Mouse (Mus musculus) spleen, postnatal 10 days (tissue): ENCODE data around the gene Atp13a1.
A peak's percentile ranks its signal among the peaks of the same experiment; 100 is the strongest.

Source experiments
- DNase-seq, 2 experiments: peaks; one replicate each; pipeline ENCODE4 v3.0.0; 2021 to 2022; ENCODE audit warnings: low spot score in 2 of 2

The Atp13a1 gene

DNA sequence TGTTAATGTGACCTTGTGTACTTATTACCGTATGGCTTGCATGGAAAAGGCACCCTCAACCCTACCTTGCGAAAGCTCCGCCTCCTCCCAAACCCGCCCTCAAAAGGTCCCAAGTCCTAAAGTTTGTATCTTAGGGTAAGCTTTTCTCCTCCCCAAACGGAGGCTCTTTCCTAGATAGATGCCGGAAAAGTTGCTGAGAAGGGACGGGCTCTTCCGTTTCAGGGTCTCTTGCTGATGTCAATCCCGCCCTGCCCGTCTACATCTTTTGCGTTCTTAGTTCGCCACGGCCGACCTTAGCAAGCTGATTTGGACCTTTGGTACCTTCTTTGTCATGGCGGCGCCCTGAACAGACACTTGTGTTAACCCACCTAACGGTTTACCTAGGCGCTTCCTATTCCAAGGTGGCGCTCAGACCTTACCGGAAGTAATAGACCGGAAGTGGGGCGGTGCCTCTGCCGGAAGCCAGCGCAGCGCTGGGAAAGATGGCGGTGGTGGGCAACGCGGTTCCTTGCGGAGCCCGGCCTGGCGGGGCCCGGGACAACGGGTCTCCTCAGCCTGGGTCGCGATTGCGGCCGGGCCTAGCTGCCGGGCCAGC, at the start of gene Atp13a1, which contains the start of gene Zfp866:
TSS of gene Atp13a1 (plus strand) at position 391 of the 595 bp plus-strand sequence.
TSS of gene Zfp866 (minus strand) at position 406 of the 595 bp plus-strand sequence.
- DNase-seq = peak; percentile 85 to 93

GRCm38 (mm10) chr8:69741231-69741630, 49.7 kb upstream of the Atp13a1 start:
- DNase-seq = no peak

DNA sequence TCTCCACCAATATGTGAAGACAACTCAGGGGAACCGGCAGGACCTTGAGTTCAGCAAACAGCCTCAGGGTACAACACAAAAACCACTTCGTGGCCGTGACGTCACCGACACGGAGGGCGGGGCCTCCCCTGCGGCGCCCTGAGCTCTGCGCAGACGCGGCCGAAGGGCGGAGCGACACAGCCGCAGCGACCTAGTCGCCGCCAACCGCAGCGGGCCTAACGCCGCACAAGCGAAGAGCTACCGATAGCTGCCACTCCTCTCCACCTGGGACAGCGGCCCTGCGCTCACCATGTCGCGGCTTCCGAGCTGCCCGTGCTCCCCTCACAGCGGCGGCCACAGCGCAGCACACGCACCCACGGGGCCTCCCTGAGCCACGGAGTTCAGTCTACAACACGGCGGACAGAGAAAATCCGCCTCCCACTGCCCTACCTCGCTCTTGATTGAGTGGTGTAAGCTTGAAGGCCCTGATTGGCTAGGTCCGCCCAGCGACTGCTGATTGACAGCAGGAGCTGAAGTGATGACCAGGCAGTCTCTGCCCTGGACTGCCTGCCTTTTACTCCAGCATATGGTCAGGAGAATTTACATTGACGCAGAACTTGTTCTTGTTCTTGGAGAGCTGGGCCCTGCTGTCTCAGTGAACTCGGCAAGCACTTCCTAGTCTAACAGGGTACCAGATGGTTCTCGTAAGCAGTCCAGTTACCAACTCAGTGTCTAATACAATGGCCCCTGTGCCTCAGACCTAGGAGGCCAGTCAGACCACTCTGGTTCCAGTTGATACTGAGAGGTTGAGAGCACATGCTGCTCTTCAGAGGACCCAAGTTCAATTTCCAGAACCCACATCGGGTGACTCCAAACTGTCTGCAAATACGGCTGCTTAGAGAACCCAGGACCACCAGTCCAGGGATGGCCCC, 41.2 kb upstream of the Atp13a1 start, which contains the start of gene Zfp963:
TSS of gene Zfp963 (minus strand) at position 427 of the 911 bp plus-strand sequence.
- DNase-seq = peak; percentile 98

- DNase-seq = no peak
Measured at GRCm38 (mm10) chr8:69752437-69752836, 38.5 kb upstream of the Atp13a1 start.

GRCm38 (mm10) chr8:69758316-69758715, 32.6 kb upstream of the Atp13a1 start:
- DNase-seq = no peak

DNA sequence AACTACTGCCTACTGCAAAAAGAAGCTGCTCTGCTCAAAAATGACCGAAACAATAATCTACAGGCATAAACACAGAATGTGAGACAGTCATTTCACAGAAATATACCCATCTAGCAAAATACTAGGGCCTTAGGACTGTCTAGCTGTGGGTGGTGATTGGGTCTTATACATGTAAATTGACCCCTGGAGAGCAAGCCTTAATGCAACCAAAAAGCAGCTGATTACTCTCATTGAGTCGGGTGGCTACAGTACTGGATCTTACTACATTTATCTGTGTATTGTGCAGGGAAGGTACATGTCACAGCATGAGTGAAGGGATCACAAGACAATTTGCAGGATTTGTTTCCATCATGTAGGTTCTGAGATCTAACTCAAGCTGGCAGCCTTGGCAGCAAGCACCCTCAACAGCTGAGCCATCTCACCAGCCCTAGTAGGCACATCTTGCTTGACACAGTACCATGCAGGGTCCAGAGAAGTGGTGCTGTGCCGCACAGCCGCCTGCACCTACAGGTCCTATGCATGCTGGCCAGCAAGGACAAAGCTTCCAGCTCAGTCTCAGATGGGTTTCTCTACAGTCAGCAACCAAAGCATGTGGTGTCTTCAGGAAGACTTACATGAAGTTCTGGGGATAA, 29.0 kb upstream of the Atp13a1 start:
- DNase-seq = no peak

- no peak for DNase-seq
Measured at GRCm38 (mm10) chr8:69771221-69771620, 19.7 kb upstream of the Atp13a1 start.

DNA sequence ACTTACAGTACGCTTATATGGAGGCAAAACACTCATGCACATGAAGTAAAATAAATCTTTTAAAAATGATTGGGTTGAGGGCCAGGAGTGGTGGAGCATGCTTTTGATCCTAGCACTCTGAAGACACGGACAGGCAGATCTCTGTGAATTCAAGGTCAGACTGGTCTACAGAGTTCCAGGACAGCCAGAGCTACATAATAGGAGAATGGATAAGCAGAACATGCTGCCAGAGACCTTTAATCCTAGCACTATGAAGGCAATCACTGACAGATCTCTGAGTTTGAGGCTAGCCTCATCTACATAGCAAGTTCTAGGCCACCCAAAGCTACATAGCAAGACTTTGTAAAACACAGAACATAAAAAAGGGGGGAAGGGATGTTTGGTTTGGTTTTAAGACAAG, 18.9 kb upstream of the Atp13a1 start:
- no peak for DNase-seq

DNA sequence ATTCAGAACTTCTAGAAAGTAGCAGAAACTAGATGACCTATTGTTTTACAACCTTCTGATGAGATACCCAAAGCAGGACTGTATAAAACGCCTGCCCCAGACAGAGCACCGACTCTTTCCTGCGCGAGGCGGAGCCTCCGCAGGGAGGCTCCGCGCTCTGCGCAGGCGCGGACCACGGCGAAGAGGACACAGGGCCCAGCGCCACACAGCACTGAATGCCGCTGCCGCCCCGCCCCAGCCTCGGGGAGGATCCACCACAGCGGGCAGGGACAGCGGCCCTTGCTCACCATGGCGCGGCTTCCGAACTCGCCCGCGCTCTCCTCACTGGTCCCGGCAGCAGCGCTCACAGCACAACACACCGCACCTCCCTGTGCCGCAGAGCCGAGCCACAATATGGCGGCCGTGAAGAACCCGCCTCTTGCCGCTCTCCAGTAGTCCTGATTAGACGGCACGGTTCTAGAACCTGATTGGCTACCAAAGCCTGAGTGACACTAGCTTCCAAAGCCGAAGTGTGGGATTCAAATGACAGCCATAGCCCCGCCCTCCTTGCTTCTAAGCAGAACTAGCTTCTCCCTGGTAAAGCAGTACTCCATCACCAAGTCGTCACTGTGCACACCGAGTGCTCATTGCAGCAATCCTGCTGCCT, 16.3 kb upstream of the Atp13a1 start, which contains the start of gene Gm20422:
TSS of gene Gm20422 (minus strand) at position 384 of the 646 bp plus-strand sequence.
- DNase-seq = peak; percentile 90 to 92

- no peak for DNase-seq
Measured at GRCm38 (mm10) chr8:69775149-69775534, 15.8 kb upstream of the Atp13a1 start.

- no peak for DNase-seq
Measured at GRCm38 (mm10) chr8:69777111-69777510, 13.9 kb upstream of the Atp13a1 start.

DNA sequence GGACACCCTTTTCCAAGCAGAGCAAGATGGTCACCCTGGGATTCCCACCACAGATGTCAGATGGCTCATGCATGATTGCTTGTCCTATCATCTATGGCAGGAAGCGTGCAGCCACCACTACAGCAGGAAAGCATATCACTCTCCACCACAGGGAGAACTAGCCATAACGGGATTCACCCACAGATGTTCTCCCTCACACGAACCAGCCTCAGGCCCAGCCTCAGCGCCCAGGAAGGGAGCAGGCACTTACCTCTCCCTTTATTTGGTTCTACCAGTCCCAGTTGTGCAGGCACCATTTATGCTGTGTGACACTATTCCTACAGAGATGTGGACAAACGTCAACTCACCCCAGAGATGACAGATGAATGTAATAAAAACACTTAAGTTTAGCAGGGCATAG, 1.9 kb upstream of the Atp13a1 start:
- no peak for DNase-seq

GRCm38 (mm10) chr8:69789731-69790130, 1.2 kb upstream of the Atp13a1 start:
- DNase-seq = no peak

DNA sequence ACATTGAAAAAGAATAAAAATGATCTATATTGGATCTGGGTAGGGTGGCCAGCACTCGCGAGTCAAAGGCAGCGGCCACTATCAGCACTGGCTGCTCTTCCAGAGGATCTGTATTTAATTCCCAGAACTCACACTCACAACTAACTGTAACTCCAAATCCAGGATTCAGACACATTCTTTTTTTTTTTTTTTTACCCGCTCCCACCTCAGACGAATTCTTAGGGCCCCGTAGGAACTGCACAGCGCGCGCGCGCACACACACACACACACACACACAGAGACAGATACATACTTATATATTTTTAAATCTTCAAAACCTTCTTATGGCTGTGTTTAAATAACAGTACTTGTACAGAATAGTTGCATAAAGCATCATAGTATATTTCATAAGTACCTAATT, 599 bp upstream of the Atp13a1 start:
- no peak for DNase-seq

GRCm38 (mm10) chr8:69791415-69792068, 579 bp downstream of the Atp13a1 start:
- peak in 1 of 2 experiments; percentile 63 for DNase-seq

DNA sequence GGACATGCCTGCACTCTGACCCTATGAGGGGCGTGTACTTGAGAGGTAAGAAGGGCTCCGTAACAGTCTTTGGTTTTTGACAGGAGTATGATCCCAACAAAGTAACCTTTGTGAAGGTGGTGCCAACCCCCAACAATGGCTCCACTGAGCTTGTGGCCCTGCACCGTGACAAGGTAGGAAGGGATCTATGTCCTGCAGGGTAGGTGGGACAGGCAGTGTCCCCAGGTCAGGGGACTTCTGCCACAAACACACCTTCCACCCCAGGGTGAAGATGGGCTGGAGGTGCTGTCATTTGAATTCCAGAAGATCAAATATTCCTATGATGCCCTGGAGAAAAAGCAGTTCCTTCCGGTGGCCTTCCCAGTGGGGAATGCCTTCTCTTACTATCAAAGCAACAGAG, 2.7 kb downstream of the Atp13a1 start:
- DNase-seq = peak in 1 of 2 experiments; percentile 8

- DNase-seq = peak in 1 of 2 experiments; percentile 8
Measured at GRCm38 (mm10) chr8:69794096-69794495, 3.1 kb downstream of the Atp13a1 start.

DNA sequence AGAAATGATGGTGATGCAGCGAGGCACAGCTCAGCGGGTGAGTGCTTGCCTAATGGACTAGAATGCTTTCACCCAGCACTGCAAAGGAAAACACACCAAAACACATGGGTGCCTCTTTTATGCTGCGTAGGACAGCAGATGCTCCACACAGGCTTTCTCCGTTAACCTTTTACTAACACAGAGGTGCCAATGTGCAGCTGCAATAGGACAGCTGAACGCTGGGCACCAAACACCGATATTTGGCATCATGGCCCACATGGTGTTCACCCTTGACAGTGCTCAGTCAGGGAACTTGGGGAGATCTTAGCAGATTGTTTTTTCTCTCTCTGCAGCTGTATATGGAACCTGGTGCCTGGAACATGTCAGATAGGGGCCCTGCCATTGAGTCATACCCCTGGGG, 3.9 kb downstream of the Atp13a1 start:
- DNase-seq = no peak

DNA sequence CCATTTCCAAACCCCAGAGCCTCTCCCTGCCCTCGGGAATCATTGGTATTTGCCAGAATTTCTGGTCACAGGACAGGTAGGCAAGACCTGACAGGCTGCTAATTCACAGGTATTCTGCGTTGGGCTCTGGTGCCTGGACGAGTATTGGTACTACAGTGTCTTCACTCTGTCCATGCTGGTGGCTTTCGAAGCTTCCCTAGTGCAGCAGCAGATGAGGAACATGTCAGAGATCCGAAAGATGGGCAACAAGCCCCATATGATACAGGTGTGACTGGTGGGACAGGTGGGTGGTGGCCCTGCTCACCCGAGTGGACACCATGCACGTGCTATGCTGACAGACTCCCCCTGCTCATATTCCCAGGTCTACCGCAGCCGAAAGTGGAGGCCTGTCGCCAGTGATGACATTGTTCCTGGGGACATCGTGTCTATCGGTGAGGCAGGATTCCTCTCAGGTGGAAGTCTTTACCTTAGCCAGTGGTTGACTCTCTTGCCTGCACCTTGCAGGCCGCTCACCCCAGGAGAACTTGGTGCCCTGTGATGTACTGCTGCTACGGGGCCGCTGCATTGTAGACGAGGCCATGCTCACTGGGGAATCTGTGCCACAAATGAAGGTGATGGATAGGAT, 5.9 kb downstream of the Atp13a1 start:
- peak in 1 of 2 experiments; percentile 7 for DNase-seq

GRCm38 (mm10) chr8:69797661-69798060, 6.7 kb downstream of the Atp13a1 start:
- peak in 1 of 2 experiments; percentile 8 for DNase-seq

DNA sequence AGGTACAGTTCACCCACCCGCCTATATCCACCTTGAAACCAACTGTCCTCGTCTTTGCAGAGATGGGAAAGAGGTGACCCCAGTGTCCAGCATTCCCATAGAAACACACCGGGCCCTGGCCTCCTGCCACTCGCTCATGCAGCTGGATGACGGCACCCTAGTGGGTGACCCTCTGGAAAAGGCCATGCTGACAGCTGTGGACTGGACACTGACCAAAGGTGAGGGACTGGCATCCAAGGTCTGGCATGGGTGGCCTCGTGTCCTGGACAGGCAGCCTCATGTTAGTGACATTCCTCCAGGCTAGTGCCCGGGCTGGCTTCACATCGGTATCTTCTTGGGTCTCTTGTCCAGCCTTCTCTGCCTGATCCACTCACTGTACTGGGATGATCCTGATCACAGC, 8.3 kb downstream of the Atp13a1 start:
- peak in 1 of 2 experiments; percentile 10 for DNase-seq
